Mouse (Mus musculus) liver, adult 2 months (tissue): ENCODE measurements at regions not wholly inside any gene's neighbourhood (a gene's known extent, or its start where the extent isn't known, plus 50 kb on each side); places are given as distances from the start of the nearest gene placed in this dataset.

Experiments
- CTCF ChIP-seq: fragments of 200-500 bp; IDR thresholded peaks from 2 replicates; pipeline ENCODE4 v1.5.1; 2011; ENCODE audit warnings: low read depth, low read length, control low read depth
- POLR2A ChIP-seq: fragments of 200-500 bp; IDR thresholded peaks from 2 replicates; pipeline ENCODE4 v1.6.1; 2011; ENCODE audit warnings: low read length, control low read depth; ENCODE audit not compliant: insufficient read depth; ENCODE audit errors: extremely low read depth

GRCm38 (mm10) chr12:113878826-113879225, 335.1 kb downstream of the Adam6a start:
- no peak for TF ChIP-seq POLR2A
- TF ChIP-seq CTCF: peak; percentile 33; the same call in 1 of the 2 replicates
